Mouse (Mus musculus) myocyte (in vitro differentiated cells): ENCODE data around the gene Fubp1.

Source experiments
- MAX ChIP-seq: IDR thresholded peaks from one replicate; pipeline ENCODE4 v1.6.1; 2011; ENCODE audit warnings: low read depth, mild to moderate bottlenecking, control low read depth
- MYOD1 ChIP-seq, 3 experiments: IDR thresholded peaks; one replicate each; pipeline ENCODE4 v1.6.1; 2011; ENCODE audit warnings: control low read depth in 2 of 3, low read depth in 2 of 3, mild to moderate bottlenecking in 2 of 3, moderate library complexity in 1 of 3; ENCODE audit not compliant: insufficient read length in 2 of 3, control insufficient read depth in 1 of 3
- POLR2A ChIP-seq: IDR thresholded peaks from one replicate; pipeline ENCODE4 v1.6.1; 2011; ENCODE audit warnings: low read depth, mild to moderate bottlenecking, control low read depth, moderate library complexity; ENCODE audit not compliant: insufficient read length

DNA sequence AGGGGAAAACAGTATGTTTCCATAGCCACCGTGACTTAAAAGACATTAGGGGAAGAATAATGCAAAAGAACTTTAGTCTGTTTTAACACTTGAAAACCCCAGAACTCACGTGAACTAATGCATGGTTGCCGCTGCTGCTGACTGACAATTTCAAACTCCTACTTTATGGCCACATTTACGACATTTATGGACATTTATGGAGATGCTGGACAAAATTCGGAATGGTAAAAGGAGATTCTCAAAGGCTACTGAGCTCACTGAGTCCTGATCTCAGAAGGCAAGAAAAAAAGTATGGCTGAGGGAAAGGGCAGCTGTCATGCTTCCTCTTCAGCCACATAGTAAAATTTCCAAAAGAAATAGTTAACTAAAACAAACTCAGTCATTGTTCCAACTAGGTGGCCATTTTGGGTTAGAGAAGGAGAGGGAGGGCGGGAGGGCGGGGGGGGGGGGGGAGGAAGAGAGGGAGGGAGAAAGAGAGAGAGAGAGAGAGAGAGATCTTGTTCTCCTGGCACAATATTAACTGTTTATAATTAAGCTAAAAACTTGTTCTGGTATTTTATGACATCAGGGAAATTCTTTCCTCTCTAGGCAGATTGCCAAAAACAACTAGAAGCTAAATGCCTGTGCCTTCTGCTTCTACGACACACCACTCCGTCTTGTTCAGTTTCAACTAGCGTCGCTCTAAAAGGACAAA lies 17.8 kb upstream of the Fubp1 start:
- TF ChIP-seq MAX, result no peak
- TF ChIP-seq POLR2A, result no peak
- no peak for TF ChIP-seq MYOD1 (IDR thresholded peaks at IDR 0.05; ENCODE audit: control insufficient read depth in 1 of 3, insufficient read length in 2 of 3, low read depth in 2 of 3)
